Mouse (Mus musculus): Measurements from ENCODE around the gene Nes. TPM values are rescaled to one million over a fixed set of nuclear protein-coding genes. Genes with fewer than 3 reads are reported as not detected.

Gene Nes
- polyA plus RNA-seq (2017; shearing (Covaris generic)): not detected

DNA sequence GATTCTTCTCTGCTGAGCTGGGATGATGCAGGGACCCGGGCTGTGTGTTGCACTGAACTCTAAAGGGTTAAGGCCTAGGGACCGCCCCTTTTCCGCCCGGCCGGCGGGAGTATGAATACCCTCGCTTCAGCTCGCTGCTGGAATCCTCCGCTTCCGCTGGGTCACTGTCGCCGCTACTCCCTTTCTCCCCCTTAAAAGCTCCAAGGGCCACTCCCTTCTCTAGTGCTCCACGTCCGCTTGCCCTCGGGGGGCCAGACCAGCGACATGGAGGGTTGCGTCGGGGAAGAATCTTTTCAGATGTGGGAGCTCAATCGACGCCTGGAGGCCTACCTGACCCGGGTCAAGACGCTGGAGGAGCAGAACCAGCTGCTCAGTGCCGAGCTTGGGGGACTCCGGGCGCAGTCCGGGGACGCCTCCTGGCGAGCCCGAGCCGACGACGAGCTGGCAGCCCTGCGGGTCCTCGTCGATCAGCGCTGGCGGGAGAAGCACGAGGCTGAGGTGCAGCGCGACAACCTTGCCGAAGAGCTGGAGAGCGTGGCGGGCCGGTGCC, at the start of gene Nes:
Gene Nes, plus strand, starts transcription at position 140 of the 550 bp plus-strand sequence.

DNA sequence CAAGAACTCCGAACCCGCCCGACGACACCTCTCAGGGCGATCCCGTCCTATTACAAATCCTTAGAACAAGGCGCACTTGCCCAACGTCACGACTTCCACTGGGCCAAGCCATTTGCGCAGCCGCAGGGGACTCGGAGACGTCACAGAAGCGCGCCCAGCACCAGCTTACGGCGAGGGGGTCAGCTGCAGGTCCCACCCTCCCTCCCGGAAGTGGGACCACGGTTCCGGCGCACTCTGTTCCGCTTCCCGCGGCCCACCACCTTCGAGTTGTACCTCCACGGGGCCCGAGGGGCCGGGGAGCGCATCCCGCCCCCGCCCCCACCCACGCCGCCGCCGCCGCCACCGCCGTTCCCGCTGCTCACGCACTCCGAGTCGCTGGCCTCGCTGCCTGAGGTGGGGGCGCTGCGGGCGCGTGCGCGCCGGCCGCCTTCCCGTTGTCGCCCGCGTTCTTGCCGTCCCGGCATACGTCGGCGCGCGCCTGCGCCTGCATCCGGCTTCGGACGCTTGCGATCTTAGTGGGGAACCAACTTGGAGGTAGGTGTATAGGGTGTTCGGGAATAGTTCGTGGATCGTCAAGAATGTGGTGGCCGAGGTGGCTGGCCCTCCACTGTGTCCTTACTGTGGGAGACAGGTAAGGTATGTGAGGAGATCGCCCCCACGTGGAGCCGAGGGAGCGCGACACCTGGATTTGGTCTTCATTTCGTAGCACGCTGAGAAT, 40.6 kb upstream of the Nes start, which contains the start of the genes Isg20l2 and Rrnad1:
Gene Isg20l2, plus strand, starts transcription at position 237 of the 718 bp plus-strand sequence.
Gene Rrnad1, minus strand, starts transcription at position 640 of the 718 bp plus-strand sequence.

DNA sequence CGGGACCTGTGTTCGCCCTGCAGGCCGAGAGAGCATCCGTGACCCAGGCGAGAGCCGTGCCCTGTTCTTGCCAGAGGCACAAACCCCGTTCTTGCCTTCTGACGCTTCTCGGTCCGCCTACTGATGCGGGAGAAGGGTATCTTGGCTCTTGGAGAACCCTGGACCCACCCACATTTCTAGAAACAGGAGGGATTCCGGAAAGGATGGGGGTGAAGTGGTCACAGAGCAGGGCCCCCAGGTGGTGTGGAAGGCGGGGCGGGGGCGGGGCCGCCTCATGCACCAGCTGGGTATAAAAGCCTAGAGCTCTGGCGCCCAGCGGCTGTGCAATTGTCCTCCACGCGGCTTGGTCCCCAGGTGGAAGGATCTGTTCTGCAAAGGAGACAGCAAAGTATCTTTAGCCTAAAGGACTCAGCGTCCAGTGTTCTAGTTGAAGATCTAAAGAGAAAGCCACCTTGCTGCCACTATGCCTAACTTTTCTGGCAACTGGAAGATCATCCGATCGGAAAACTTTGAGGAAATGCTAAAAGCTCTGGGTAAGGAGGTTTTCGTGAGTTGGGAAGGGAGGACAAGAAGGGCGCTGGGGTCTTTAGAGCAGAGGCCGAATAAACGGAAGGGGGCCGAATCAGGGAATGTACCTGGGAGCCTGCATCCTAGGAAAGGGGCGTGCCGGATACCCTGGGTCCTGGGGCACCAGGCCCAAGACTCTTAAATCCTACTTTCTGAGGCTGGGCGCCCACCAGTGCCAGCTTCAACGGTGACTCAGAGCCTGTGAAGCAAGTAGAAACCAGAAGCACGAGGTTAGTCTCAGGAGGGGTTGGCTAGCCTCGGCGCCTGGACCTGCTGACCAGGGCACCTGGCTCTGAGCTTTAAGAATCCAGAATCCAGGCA, 22.3 kb upstream of the Nes start, which contains the start of gene Crabp2:
Gene Crabp2, plus strand, starts transcription at position 289 of the 888 bp plus-strand sequence.

DNA sequence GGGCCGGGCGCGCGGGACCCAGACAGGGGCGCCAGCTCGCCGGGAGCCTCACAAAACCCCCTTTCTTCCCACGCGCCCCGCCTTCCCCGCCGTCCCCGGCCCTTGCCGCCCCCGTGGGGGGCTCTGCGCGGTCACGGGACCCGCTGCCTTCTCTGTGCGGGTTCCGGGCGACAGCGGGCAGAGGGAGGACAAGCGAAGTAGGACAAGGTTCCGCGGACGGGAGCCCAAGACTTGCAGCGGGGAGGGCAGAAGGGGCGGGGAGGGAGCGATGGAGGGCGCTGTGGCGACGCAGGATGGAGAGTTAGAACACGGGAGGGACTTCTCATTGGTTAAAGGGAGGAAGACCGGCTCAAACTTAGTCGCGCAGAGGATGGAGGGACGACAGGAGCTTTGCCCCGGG, 29.3 kb downstream of the Nes start, which contains the start of gene Bcan:
Gene Bcan, minus strand, starts transcription at position 50 of the 400 bp plus-strand sequence.

DNA sequence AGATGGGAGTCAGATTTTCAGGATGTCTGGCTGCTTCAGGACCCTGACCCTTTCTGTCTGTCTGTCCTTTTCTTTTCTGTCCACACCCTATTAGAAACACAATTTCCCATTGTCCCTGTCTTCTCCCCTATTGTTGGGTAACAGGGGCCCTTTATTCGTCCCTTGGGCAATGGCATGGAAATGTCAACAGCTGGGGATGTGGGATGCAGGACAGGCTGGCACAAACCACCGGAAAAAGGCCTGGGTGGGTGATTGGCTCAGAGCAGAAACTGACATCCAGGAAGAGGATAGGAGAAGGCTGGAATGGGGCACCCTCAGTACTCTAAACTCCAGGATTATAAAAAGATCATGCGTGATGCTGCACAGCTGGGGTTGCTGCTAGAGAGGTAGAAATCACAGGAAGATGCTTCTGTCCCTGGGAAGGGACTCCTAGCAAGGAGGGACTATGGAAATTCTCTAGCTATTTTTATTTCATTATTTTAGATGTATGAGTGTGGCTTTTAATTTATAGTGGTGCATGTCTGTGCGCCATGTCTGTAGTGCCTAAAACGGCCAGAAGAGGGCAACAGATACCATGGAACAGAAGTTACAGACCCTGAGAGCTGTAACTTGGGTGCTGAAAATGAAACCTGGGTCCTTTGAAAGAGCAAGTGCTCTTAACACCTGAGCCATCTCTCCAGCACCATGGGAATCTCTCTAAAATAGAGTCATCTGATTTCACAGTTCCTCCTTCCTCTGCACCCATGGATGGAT, 56.7 kb downstream of the Nes start, which contains the start of gene Hapln2:
Gene Hapln2, minus strand, starts transcription at position 150 of the 753 bp plus-strand sequence.

Other genes starting within 250 kb of the Nes start
- not detected for gene Lrrc71, start 222.5 kb upstream of the Nes start, polyA plus RNA-seq (2017; shearing (Covaris generic))
- not detected for gene Ntrk1, start 175.9 kb upstream of the Nes start, polyA plus RNA-seq (2017; shearing (Covaris generic))
- not detected for gene Insrr, start 174.1 kb upstream of the Nes start, polyA plus RNA-seq (2017; shearing (Covaris generic))
- gene Pear1, start 146.8 kb upstream of the Nes start, polyA plus RNA-seq (2017; shearing (Covaris generic)): 48.5 TPM
- gene Sh2d2a, start 124.3 kb upstream of the Nes start, polyA plus RNA-seq (2017; shearing (Covaris generic)): 461 TPM
- gene Prcc, start 85.5 kb upstream of the Nes start, polyA plus RNA-seq (2017; shearing (Covaris generic)): 13.9 TPM
- gene Hdgf, start 64.8 kb upstream of the Nes start, polyA plus RNA-seq (2017; shearing (Covaris generic)): 115 TPM
- gene Mrpl24, start 51.6 kb upstream of the Nes start, polyA plus RNA-seq (2017; shearing (Covaris generic)): 123 TPM
- gene Isg20l2, start 40.8 kb upstream of the Nes start, polyA plus RNA-seq (2017; shearing (Covaris generic)): 31.8 TPM
- 16.9 TPM for gene Rrnad1, start 40.4 kb upstream of the Nes start, polyA plus RNA-seq (2017; shearing (Covaris generic))
- not detected for gene Crabp2, start 22.4 kb upstream of the Nes start, polyA plus RNA-seq (2017; shearing (Covaris generic))
- gene Bcan, start 29.2 kb downstream of the Nes start, polyA plus RNA-seq (2017; shearing (Covaris generic)): not detected
- gene Hapln2, start 56.5 kb downstream of the Nes start, polyA plus RNA-seq (2017; shearing (Covaris generic)): not detected
- gene Gpatch4, start 72.0 kb downstream of the Nes start, polyA plus RNA-seq (2017; shearing (Covaris generic)): 18.1 TPM
- 40.9 TPM for gene Naxe, start 87.4 kb downstream of the Nes start, polyA plus RNA-seq (2017; shearing (Covaris generic))
- gene Ttc24, start 107.2 kb downstream of the Nes start, polyA plus RNA-seq (2017; shearing (Covaris generic)): not detected
- gene Iqgap3, start 110.9 kb downstream of the Nes start, polyA plus RNA-seq (2017; shearing (Covaris generic)): 0.67 TPM
- gene Mef2d, start 171.3 kb downstream of the Nes start, polyA plus RNA-seq (2017; shearing (Covaris generic)): 208 TPM